Mouse (Mus musculus) C2C12 (cell line): Measurements from ENCODE around the gene Zfp341.
A peak's percentile ranks its signal among the peaks of the same experiment; 100 is the strongest.

Experiments used
- CEBPB ChIP-seq: IDR thresholded peaks from one replicate; pipeline ENCODE4 v1.6.1; 2011; ENCODE audit warnings: low read depth, mild to moderate bottlenecking, control low read depth, moderate library complexity
- CTCF ChIP-seq: IDR thresholded peaks from one replicate; pipeline ENCODE4 v1.5.1; 2011; ENCODE audit not compliant: control insufficient read depth, insufficient read depth, insufficient read length
- FOSL1 ChIP-seq: IDR thresholded peaks from one replicate; pipeline ENCODE4 v1.8.0; 2011; ENCODE audit warnings: mild to moderate bottlenecking, low read length; ENCODE audit not compliant: poor library complexity, insufficient read depth, severe bottlenecking
- MAX ChIP-seq: IDR thresholded peaks from one replicate; pipeline ENCODE4 v1.6.1; 2011; ENCODE audit warnings: mild to moderate bottlenecking, control low read depth
- MYOD1 ChIP-seq: IDR thresholded peaks from one replicate; pipeline ENCODE4 v1.6.1; 2011; ENCODE audit warnings: low read depth; ENCODE audit not compliant: control insufficient read depth, insufficient read length
- MYOG ChIP-seq: IDR thresholded peaks from one replicate; pipeline ENCODE4 v1.6.1; 2011; ENCODE audit not compliant: control insufficient read depth, insufficient read length; ENCODE audit errors: extremely low read depth
- USF1 ChIP-seq: IDR thresholded peaks from one replicate; pipeline ENCODE4 v1.6.1; 2011; ENCODE audit warnings: low read depth, mild to moderate bottlenecking, control low read depth, moderate library complexity

DNA sequence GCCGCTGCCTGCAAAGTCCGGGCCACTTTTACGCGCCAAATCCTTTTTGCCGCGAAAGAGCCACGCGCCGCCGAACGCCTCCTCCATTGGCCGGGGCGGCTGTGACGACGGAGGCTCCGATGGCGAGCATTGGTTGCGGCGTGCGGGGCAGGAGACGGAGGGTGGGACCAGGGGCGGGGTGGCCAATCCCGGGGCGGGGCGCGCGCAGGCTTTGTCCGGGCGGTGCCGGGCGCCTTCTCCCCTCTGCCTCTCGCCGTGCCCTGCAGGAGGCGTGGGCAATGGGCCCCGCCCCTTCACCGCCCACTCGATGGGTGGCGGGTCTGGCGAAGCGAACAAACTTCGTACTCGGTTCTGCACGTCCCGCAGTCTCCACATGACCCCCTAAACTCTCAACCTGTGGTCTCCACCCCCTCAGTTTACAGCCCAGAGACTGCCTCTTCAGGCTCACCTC lies 43.2 kb upstream of the Zfp341 start, which contains the start of gene E2f1:
- TF ChIP-seq CEBPB (no peak), USF1 (peak; percentile 50), CTCF (no peak), MYOD1 (no peak), MYOG (no peak), MAX (peak; percentile 65), FOSL1 (no peak)
